Mouse (Mus musculus) cortical plate, adult 2 months (tissue): Measurements from ENCODE around the gene Sars.

Experiments
- CTCF ChIP-seq: fragments of 200-500 bp; IDR thresholded peaks from 2 replicates; pipeline ENCODE4 v1.5.1; 2011; ENCODE audit warnings: mild to moderate bottlenecking, control low read depth, low read length; ENCODE audit not compliant: insufficient read depth; ENCODE audit errors: extremely low read depth
- POLR2A ChIP-seq: fragments of 200-500 bp; IDR thresholded peaks from 2 replicates; pipeline ENCODE4 v1.6.1; 2011; ENCODE audit warnings: mild to moderate bottlenecking, low read length, control low read depth; ENCODE audit not compliant: insufficient read depth; ENCODE audit errors: extremely low read depth

DNA sequence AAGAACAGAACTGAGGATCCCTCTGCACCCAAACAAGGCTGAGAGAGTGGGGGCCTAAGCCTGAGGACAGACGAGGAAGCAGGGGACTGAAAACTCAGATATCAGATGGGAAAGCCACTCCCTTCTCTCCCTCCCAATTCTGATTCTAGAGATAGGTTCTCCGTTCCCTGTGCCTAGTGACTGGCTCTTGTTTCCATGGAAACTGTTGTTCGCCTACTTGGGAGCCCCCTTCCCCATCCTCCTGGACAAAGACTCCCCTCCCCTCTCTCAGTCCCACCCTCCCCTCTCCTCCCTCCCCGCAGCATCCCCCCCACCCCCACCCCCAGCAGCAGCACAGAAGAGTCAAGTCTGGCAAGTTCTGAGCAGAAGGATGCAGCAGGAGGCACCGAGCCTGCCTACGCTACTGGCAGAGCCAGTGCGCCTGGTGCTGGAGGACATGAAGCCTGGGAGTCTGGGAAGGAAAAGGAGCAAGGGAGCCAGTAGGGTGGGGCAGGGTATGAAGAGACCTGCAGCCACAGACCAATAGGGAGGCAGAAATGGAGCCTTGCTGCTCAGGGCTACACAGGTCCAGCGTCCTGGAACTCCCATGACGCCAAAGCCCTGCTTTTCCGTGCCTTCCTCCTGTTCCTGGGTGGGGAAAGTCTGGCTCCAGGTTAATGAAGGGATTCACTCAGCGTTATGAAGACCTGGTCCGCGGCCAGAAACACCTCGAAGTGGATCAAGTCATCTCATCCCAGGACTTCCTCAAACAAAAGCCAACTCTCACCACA is 39.3 kb downstream of the Sars start:
- no peak for TF ChIP-seq CTCF
- no peak for TF ChIP-seq POLR2A
